Mouse (Mus musculus) testis, adult 2 months (tissue): ENCODE measurements around the gene Atg13. TPM values are rescaled to one million over a fixed set of nuclear protein-coding genes. Genes with fewer than 3 reads are reported as not detected.

ENCODE experiments used
- H3K27ac ChIP-seq: fragments of 200-500 bp; 2 replicates; pipeline ENCODE4 v1.5.1; 2012; ENCODE audit warnings: low read depth, low read length; ENCODE audit not compliant: control insufficient read depth, insufficient read depth
- H3K27me3 ChIP-seq: fragments of 200-500 bp; 2 replicates; pipeline ENCODE4 v1.6.1; 2012; ENCODE audit warnings: mild to moderate bottlenecking, low read length, moderate library complexity; ENCODE audit not compliant: control insufficient read depth, insufficient read depth
- H3K36me3 ChIP-seq: fragments of 200-500 bp; 2 replicates; pipeline ENCODE4 v1.6.1; 2012; ENCODE audit warnings: mild to moderate bottlenecking, low read length; ENCODE audit not compliant: control insufficient read depth, insufficient read depth
- H3K4me1 ChIP-seq: fragments of 200-500 bp; 2 replicates; pipeline ENCODE4 v1.6.1; 2012; ENCODE audit warnings: low read length; ENCODE audit not compliant: control insufficient read depth, insufficient read depth
- H3K4me3 ChIP-seq: fragments of 200-500 bp; 2 replicates; pipeline ENCODE4 v1.5.1; 2012; ENCODE audit warnings: low read depth, mild to moderate bottlenecking, low read length, moderate library complexity, mixed read lengths; ENCODE audit not compliant: control insufficient read depth
- CTCF ChIP-seq: fragments of 200-500 bp; IDR thresholded peaks from 2 replicates; pipeline ENCODE4 v1.5.1; 2012; ENCODE audit warnings: low read depth, mild to moderate bottlenecking, inconsistent platforms, low read length, moderate library complexity; ENCODE audit not compliant: control insufficient read depth, insufficient read depth, insufficient replicate concordance
- POLR2A ChIP-seq: fragments of 200-500 bp; IDR thresholded peaks from 2 replicates; pipeline ENCODE4 v1.6.1; 2012; ENCODE audit warnings: low read depth, mild to moderate bottlenecking, inconsistent platforms, low read length, moderate library complexity; ENCODE audit not compliant: control insufficient read depth
- polyA plus RNA-seq: library from polyadenylated mRNA; depleted of rRNA; stranded (reverse); fragments of >200 nt; gene quantifications from 2 replicates; pipeline ENCODE4 v1.2.3, GENCODE M21; 2012; rRNA removed

The Atg13 gene
- polyA plus RNA-seq, 1 experiment = 37.5 TPM

DNA sequence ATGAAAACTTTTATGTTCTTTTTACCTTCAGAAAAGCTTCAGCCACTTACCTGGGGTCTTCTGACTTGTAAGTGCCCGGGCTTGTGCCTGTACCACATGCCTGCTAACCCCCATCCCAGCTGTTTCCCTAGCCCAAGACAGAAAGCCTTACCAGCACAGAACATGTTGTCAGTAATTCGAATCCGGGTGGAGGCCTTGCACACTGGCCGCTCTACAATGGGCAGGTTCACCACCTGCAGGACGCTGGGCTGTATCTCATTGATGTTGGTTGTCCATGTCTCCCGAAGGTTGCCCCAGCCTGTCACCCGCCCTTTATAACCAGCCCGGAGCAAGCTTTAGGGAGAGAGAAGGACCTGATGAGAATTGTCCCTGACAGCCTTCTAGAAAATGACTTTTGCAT is 82.2 kb downstream of the Atg13 start:
- Histone ChIP-seq H3K4me1 (peaks cover 7% of the 10 kb centered on the region; the same call in 1 of the 2 replicates), H3K36me3 (no peaks in the 10 kb centered on the region), H3K4me3 (no peak overlapping the region), H3K27ac (no peak overlapping the region), H3K27me3 (no peaks in the 10 kb centered on the region)
- TF ChIP-seq POLR2A (no peak), CTCF (no peak)

GRCm38 (mm10) chr2:91627486-91627885 is 82.9 kb downstream of the Atg13 start:
- Histone ChIP-seq H3K27ac (no peak overlapping the region), H3K27me3 (no peaks in the 10 kb centered on the region), H3K4me3 (no peak overlapping the region), H3K36me3 (no peaks in the 10 kb centered on the region), H3K4me1 (peaks cover 7% of the 10 kb centered on the region; the same call in 1 of the 2 replicates)
- TF ChIP-seq POLR2A = no peak
- TF ChIP-seq CTCF = no peak

Other genes with a start within 250 kb of the Atg13 start
- gene Ckap5, start 183.8 kb downstream of the Atg13 start, polyA plus RNA-seq = 26.4 and 36.3 TPM in 2 replicates
- 0.08 and 0.14 TPM in 2 replicates for gene F2, start 74.2 kb downstream of the Atg13 start, polyA plus RNA-seq
- 6.3 and 6.5 TPM in 2 replicates for gene Zfp408, start 60.8 kb downstream of the Atg13 start, polyA plus RNA-seq
- 22.8 and 23.7 TPM in 2 replicates for gene Arhgap1, start 60.7 kb downstream of the Atg13 start, polyA plus RNA-seq
- 3.3 and 4.0 TPM in 2 replicates for gene Harbi1, start 276 bp upstream of the Atg13 start, polyA plus RNA-seq
- gene Ambra1, start 19.6 kb upstream of the Atg13 start, polyA plus RNA-seq = 31.2 and 31.3 TPM in 2 replicates
- gene Chrm4, start 216.7 kb upstream of the Atg13 start, polyA plus RNA-seq = 20.3 and 23.6 TPM in 2 replicates
- gene Mdk, start 221.7 kb upstream of the Atg13 start, polyA plus RNA-seq = 9.6 TPM in 2 replicates
- gene Gm9821, start 235.1 kb upstream of the Atg13 start, polyA plus RNA-seq = not detected in 2 replicates